Mouse (Mus musculus) embryonic fibroblast, embryonic 13.5 days (primary cell): ENCODE results near the gene A4galt.

ENCODE experiments used
- CTCF ChIP-seq: IDR thresholded peaks from 2 replicates; pipeline ENCODE4 v1.5.1; 2011; ENCODE audit warnings: mild to moderate bottlenecking, control low read depth, low read length, moderate library complexity, borderline replicate concordance; ENCODE audit not compliant: insufficient read depth
- POLR2A ChIP-seq: IDR thresholded peaks from 2 replicates; pipeline ENCODE4 v1.6.1; 2011; ENCODE audit warnings: low read depth, mild to moderate bottlenecking, control low read depth, low read length, moderate library complexity

GRCm38 (mm10) chr15:83220368-83221013, 31.1 kb downstream of the A4galt start:
- TF ChIP-seq POLR2A: no peak
- no peak for TF ChIP-seq CTCF
